Mouse (Mus musculus) heart, adult 8-10 months (tissue): Measurements from ENCODE around the gene Csnk1g2. TPM values are rescaled to one million over a fixed set of nuclear protein-coding genes. Genes with fewer than 3 reads are reported as not detected.
A peak's percentile ranks its signal among the peaks of the same experiment; 100 is the strongest.

Experiments used
- DNase-seq: peaks from one replicate; pipeline ENCODE4 v3.0.0; 2022; ENCODE audit warnings: low spot score
- total RNA-seq, 4 experiments: library from RNA; stranded (reverse); gene quantifications; 2 replicates each; pipeline ENCODE4 v1.2.4; 2022

Gene Csnk1g2
- total RNA-seq, 4 experiments from 2014 or later, result 119 to 132 (median 122) TPM

- no peak for DNase-seq
Measured at GRCm38 (mm10) chr10:80665459-80665858, 42.8 kb downstream of the Csnk1g2 start.

GRCm38 (mm10) chr10:80665981-80666733 lies 43.5 kb downstream of the Csnk1g2 start:
- DNase-seq, result no peak

- DNase-seq, result no peak
Measured at GRCm38 (mm10) chr10:80666837-80667412, 44.3 kb downstream of the Csnk1g2 start.

GRCm38 (mm10) chr10:80668614-80669013 lies 46.0 kb downstream of the Csnk1g2 start:
- DNase-seq, result no peak

GRCm38 (mm10) chr10:80669018-80669417 lies 46.4 kb downstream of the Csnk1g2 start:
- no peak for DNase-seq

- peak; percentile 61 for DNase-seq
Measured at GRCm38 (mm10) chr10:80669737-80670485, 47.3 kb downstream of the Csnk1g2 start.

- DNase-seq, result no peak
Measured at GRCm38 (mm10) chr10:80670531-80670930, 47.9 kb downstream of the Csnk1g2 start.

GRCm38 (mm10) chr10:80671251-80671650 lies 48.6 kb downstream of the Csnk1g2 start:
- DNase-seq, result no peak

GRCm38 (mm10) chr10:80671936-80672690 lies 49.5 kb downstream of the Csnk1g2 start:
- DNase-seq, result peak; percentile 60

- no peak for DNase-seq
Measured at GRCm38 (mm10) chr10:80673690-80674089, 51.1 kb downstream of the Csnk1g2 start.

GRCm38 (mm10) chr10:80674161-80674711 lies 51.6 kb downstream of the Csnk1g2 start:
- peak; percentile 75 for DNase-seq

- no peak for DNase-seq
Measured at GRCm38 (mm10) chr10:80674851-80675404, 52.3 kb downstream of the Csnk1g2 start.

- no peak for DNase-seq
Measured at GRCm38 (mm10) chr10:80675405-80676197, 53.0 kb downstream of the Csnk1g2 start.

GRCm38 (mm10) chr10:80676198-80676928 lies 53.7 kb downstream of the Csnk1g2 start:
- peak; percentile 99 for DNase-seq

- no peak for DNase-seq
Measured at GRCm38 (mm10) chr10:80677128-80677875, 54.7 kb downstream of the Csnk1g2 start.

- peak; percentile 95 for DNase-seq
Measured at GRCm38 (mm10) chr10:80677942-80678436, 55.4 kb downstream of the Csnk1g2 start, which contains the start of gene Mknk2. TSS of gene Mknk2 (minus strand) at chr10:80678112.

GRCm38 (mm10) chr10:80678601-80679377 lies 56.2 kb downstream of the Csnk1g2 start:
- DNase-seq, result no peak
